Mouse (Mus musculus): ENCODE measurements around the gene Adgrl4.

GRCm38 (mm10) chr3:151488853-151489252 is 51.2 kb downstream of the Adgrl4 start:
- TF ChIP-seq CTCF (IDR thresholded peaks at IDR 0.05; ENCODE audit: extremely low read depth, insufficient read depth, insufficient read length, insufficient replicate concordance), result no peak
- TF ChIP-seq POLR2A (IDR thresholded peaks at IDR 0.05; ENCODE audit: low read depth, low read length), result no peak

All from spleen, adult 2 months (tissue).